Mouse (Mus musculus): ENCODE data around the gene Csnk2b.

Csnk2b gene

DNA sequence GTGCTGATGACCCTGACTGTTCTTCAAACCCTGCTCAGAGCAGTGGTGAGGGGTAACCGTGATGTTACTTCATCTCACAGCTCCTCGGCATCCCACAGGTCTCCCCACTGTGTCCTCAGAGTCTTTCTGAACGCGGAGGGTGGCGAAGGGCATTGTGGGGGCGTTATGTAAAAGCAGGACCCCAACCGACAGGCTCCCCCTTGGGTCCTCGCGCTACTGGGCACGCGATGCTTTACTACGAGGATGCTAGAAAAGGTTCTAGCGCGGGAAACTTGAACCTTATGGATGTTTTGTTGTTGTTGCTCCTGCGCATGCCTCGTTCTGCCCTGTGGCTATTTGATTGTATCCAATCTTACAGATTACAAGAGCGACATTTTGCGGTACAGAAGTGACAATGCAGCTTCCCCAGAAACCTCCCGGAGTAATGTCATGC lies at the start of gene Csnk2b:
Csnk2b (minus strand) TSS at position 183 of the 433 bp plus-strand sequence.
- in situ Hi-C loops (cut with MboI, MseI) = no loop called here

GRCm38 (mm10) chr17:35168541-35169207 lies 46.8 kb upstream of the Csnk2b start:
- in situ Hi-C loops (cut with MboI, MseI) = no loop called here

- in situ Hi-C loops (cut with MboI, MseI) = no loop called here
These were observed 45.9 kb upstream of the Csnk2b start for GRCm38 (mm10) chr17:35167794-35168193.

GRCm38 (mm10) chr17:35166352-35167035 lies 44.6 kb upstream of the Csnk2b start:
- in situ Hi-C loops (cut with MboI, MseI) = no loop called here

DNA sequence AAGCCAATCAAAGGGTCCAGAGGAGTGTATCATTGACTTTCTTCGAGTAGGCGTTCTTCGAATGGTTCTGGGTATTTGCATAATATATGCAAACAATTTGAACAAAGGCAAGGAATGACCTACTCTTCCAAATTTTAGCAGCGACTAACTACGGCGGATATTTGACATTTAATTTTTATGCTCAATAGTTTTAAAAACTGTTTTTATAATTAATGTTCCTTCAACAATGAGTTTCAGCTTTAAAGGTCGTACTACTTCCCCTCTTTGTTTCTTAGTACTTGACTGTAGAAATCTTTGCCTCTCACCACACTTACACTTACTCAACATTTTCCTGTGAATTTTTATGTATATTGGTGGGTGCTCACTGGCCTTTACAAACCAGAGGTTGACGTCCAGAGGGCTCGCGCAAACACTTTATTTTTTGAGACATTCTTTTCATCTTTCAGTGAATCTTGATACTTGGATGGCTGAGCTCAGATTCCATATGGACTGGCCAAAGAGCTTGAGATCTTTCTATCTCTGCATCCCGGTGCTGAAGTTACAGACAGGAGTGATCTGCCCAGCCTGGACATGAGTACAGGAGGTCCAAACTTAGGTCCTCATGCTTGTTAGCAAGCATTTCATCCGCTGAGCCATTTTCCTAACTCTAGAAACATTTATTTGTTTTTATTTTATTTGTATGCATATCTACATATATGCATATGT lies 43.8 kb upstream of the Csnk2b start:
- in situ Hi-C loops (cut with MboI, MseI) = no loop called here

DNA sequence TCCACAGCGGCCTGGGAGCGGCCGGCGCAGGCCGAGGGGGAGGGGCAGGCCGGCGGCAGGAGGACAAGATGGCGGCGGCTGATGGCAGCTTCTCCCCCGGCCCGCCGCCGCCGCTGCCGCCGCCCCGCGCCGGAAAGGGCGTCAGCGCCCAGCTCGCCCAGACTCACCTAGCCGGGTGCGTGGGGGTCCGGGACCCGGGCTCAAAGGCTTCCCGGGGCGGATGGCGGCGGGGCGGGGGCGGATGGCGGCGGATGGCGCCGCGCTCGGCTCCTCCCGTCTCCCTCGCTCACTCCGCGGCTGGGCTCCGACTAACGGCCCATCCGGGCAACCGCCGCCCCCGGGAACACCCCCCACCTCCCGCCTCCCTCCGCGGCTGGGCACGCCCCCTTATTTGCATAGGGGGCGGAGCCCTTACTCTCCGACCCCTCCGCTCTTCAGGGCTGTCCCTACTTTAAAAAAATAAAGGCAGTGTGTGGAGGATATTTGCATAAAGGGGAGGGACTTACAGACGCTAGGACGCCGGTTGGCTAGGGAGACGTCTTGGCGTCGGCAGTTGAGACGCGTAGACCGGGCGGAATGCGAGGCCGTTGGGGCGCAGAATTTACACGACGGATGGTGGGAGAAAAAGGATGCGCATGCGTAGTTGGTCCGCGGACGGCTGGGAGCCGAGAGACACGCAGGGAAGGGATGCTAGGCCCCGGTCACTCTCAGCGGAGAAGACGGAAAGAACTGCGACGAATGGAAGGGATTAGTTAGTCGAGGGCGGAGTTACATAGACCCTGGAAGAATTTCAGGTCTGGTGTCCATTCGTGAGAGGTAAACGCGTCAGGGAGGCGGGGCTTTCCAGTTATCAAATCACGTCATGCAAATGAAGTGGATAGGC lies 43.0 kb upstream of the Csnk2b start, which contains the start of gene Prrc2a:
Prrc2a (minus strand) TSS at position 330 of the 883 bp plus-strand sequence.
- in situ Hi-C loops (cut with MboI, MseI) = no loop called here

- in situ Hi-C loops (cut with MboI, MseI) = no loop called here
These were observed 42.3 kb upstream of the Csnk2b start for GRCm38 (mm10) chr17:35164218-35164567.

- in situ Hi-C loops (cut with MboI, MseI) = no loop called here
These were observed 41.7 kb upstream of the Csnk2b start for GRCm38 (mm10) chr17:35163326-35164081.

DNA sequence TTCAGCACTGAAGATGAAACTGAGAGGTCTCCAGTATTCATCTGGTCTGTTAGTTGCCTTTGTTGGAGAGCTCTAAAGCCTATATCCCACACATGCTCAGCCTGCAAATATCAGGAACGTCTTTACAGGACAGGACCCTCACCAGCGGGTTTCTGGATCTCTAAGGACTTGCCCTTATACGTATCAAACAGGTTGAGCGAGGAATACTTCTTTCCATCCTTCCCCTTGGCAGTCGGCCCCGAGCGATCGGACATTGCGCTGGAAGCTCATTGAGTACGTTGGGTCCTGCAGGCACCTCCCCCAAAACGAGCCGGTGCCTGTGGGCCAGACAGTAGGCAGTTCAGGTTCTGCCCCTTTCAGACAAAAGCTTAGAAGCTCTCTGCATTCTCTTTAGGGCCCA lies 40.9 kb upstream of the Csnk2b start:
- in situ Hi-C loops (cut with MboI, MseI) = no loop called here

- in situ Hi-C loops (cut with MboI, MseI) = no loop called here
These were observed 40.3 kb upstream of the Csnk2b start for GRCm38 (mm10) chr17:35162121-35162520.

- in situ Hi-C loops (cut with MboI, MseI) = no loop called here
These were observed 39.6 kb upstream of the Csnk2b start for GRCm38 (mm10) chr17:35161421-35161820.

DNA sequence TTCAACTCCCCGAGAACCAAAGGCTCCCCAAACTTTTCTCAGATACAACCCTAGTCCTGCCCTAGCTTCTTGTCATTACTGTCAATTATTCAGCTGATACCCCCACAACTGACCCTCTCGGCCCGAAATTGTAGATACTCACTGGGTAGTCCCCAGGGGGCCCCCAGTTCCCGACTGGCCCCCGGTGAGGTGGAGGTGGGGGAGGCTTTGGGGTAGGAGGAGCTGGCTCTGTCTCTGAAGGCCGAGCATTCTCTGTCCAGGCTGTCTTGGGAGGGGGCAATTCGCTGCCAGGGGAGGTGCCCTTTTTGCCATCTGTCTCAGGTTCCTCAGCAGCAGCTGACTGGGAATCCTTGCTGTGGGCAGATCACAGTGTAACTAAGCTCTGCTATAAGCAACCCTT lies 37.8 kb upstream of the Csnk2b start:
- in situ Hi-C loops (cut with MboI, MseI) = no loop called here

DNA sequence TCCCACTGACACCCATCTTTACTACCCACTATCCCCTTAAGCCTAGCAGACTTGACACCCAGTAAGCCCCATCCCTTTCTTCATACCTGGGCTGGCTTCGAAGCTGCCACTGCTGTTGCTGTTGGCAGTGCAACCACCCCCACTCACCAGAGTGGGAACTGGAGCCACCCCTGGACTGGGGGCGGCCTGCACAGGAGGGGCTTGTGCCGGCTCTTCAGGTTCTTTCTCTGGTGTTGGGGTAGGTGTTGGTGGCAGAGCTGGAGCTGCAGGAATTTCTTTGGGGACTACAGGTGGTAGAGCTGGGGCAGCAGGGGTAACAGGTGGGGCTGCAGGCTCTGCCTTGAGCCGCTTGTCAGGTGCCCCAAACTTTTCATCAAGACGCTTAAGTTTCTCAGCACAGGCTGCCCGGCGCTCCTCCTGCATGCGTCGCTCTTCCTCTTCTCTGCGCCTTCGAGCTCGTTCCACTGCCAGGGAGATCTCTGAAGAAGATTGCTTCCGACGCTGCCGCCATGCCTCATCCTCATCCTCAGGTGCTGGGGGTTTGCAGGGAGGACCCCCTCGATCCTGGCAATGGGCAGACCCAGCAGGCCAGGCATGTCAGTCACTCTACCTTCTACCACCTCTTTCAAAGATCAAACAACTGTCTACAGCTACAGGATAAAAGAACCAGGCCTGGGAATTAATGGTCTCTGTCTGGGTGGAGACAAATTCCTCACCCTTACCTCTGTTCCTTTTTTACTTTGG lies 37.2 kb upstream of the Csnk2b start:
- in situ Hi-C loops (cut with MboI, MseI) = no loop called here

DNA sequence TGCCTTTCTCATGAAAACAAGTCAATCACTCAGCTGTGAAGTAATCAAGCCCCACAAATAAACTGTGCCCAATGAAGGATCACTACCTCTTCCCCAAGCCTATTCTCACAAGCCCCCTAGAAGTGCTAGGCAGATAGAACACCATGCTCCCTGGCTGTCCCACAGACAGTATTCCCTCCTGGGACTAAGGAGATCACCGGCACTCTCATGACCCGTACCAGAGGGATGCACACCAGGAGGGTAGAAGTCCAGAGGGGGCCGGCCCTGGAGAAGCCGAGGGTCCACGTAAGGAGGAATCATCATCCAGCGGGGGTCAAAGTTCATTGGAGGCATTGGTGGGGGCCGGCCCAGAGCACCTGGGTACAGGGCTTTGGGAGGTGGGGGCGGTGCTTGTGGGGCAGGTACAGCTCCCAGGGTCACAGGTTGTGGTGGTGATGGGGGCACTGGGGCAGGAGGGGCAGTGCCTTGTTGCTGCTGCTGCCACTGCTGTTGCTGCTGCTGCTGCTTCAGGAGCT lies 35.9 kb upstream of the Csnk2b start:
- in situ Hi-C loops (cut with MboI, MseI) = no loop called here

DNA sequence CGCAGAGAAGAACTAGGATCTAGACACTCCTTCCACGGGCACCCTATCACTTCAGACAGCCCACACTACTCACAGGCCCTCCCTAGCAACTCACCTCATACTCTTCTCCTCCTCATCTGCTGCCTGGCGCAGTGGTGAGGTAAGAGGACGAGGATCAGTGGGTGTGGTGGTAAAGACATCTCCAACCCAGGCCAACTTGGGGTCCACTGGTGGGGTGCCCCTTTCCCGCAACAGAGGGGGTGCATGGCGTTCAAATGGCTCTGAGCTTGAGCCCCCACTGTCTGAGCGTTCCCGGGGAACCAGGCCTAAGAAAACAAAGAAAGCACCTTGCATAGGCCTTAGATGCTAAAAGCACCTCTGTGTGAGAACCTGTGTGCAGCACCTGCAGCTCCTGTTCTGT lies 35.4 kb upstream of the Csnk2b start:
- in situ Hi-C loops (cut with MboI, MseI) = no loop called here

DNA sequence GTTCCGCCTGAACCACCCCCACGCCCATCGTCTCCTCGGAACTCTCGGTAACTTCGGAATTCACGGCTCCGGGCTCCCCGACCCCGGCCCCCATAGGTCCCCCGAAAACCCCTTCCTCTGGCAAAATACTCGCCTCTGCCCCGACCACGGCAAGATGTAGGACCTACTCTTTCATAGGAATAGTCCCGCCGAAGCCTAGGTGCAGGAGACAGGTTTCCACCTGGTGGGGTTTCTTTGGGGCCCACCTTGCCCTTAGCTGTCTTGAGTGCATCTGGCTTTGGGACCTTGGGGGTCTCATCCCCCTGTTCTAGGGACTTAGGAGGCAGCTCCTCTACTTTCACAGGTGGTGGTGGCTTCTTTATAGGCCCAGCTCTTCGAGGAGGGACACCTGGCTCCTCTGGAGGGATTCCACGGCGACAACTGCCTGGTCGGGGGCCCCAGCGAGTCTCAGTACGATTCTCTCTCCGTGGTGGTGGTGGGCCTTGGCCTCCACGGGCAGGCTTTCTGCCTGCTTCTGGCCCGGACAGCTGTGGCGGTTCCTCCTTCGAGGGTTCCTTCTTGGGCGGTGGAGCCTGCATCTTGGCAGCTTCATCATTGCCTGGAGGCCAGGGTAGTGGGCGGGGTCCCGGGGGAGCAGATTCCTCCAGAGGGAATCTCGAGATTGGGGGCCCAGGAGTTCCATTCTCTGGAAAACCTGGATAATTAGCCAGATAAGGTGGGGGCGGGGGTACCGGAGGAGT lies 34.8 kb upstream of the Csnk2b start:
- in situ Hi-C loops (cut with MboI, MseI) = no loop called here

DNA sequence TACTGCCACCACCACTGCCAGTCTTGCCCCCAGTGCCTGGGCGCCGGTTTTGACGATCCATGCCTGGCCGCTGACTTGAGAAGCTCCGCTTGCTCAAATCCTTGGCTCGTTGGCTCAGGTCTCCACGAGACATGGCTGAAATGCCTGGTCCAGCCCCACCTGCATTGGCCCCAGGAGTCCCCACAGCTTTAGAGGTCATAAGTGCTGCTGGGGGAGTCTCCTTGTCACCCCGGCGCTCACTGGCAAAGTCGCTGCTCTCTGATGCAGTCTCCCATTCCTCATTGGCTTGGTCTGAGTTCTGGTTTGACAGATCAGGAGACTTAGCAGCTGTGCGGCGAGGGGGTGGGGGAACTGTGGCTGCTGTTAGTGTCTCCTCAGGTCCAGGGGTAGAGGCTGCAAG lies 33.6 kb upstream of the Csnk2b start:
- in situ Hi-C loops (cut with MboI, MseI) = no loop called here

GRCm38 (mm10) chr17:35154616-35155015 lies 32.8 kb upstream of the Csnk2b start:
- in situ Hi-C loops (cut with MboI, MseI) = no loop called here

DNA sequence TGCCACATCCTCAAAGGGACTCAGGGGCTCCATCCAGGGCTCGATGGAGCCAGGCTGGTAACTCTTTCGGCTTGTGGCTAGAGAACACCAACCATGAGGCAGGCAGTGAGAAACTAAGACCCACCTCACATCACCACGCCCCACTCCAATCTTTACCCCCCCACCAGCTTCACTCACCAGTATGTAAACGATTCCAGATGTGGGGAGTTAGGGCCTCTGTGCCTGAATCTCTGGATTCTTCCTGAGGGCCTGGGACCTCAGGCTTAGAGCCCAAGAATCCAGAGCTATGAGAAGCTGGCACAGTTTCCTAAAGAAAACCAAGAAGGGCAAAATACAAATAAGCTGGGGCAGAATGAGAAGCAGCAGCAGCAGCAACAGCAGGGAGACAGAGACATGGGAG lies 32.1 kb upstream of the Csnk2b start:
- in situ Hi-C loops (cut with MboI, MseI) = no loop called here
